Mouse (Mus musculus) Patski (cell line): ENCODE results near the gene Slc29a4. TPM values are rescaled to one million over a fixed set of nuclear protein-coding genes. Genes with fewer than 3 reads are reported as not detected.

Experiments
- ATAC-seq: fragments of 100-300 bp; one replicate; pipeline ENCODE4 v1.8.0; 2021
- CTCF ChIA-PET: fragments of 350-600 bp; sonication (Branson Sonifier 250); formaldehyde crosslinking; loops from one replicate; lab custom pipeline; 2022; ENCODE audit warnings: inconsistent platforms; lab: Charles Lee
- POLR2A ChIA-PET: fragments of 350-600 bp; sonication (Branson Sonifier 250); formaldehyde crosslinking; loops from one replicate; lab custom pipeline; 2022; ENCODE audit warnings: antibody characterized with exemption, inconsistent platforms; lab: Charles Lee
- DNase-seq: peaks from one replicate; pipeline ENCODE4 v3.0.0-alpha.2; 2011; ENCODE audit warnings: low read depth, low spot score
- H3K27me3 ChIP-seq: fragments of 371-371 bp; one replicate; pipeline ENCODE4 v1.5.1; 2021
- CTCF ChIP-seq: fragments of 100-300 bp; IDR thresholded peaks from one replicate; pipeline ENCODE4 v1.5.1; 2021
- in situ Hi-C: fragments of 300-500 bp; cut with MboI; formaldehyde crosslinking; loops from 3 replicates; pipeline ENCODE4 v1.11.1; 2018; ENCODE audit warnings: low pct_unique_long_range_greater_than_20kb, mixed read lengths
- polyA plus RNA-seq: library from polyadenylated mRNA; unstranded; gene quantifications from one replicate; pipeline ENCODE4 v1.2.3, GENCODE M21; 2021

The Slc29a4 gene
- 0.05 TPM for polyA plus RNA-seq

DNA sequence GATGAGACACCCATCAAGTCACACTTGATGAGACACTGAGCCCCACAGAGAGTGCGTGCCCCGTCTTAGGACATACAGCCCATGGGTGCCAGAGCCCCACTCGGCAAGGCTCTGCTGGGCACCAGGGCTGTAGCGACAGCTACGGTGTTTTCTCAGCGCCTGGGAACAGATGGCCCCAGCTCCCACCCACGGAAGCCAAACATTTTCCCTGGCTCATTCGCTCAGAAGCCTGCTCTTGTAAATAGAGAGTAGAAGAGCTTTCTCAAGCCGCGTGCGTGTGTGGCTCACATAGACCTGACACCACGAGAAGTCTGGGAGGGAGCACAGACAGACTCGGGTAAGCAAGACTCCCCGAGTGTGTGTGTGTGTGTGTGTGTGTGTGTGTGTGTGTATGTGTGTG is at the start of gene Slc29a4:
Gene Slc29a4 (plus strand): TSS at position 265 of the 400 bp plus-strand sequence.
- ATAC-seq (no peak), DNase-seq (no peak)
- CTCF ChIA-PET: no interaction called here
- no peak for TF ChIP-seq CTCF
- POLR2A ChIA-PET: no interaction called here
- in situ Hi-C loops: no loop called here
- no peaks in the 10 kb centered on the region for H3K27me3 ChIP-seq

DNA sequence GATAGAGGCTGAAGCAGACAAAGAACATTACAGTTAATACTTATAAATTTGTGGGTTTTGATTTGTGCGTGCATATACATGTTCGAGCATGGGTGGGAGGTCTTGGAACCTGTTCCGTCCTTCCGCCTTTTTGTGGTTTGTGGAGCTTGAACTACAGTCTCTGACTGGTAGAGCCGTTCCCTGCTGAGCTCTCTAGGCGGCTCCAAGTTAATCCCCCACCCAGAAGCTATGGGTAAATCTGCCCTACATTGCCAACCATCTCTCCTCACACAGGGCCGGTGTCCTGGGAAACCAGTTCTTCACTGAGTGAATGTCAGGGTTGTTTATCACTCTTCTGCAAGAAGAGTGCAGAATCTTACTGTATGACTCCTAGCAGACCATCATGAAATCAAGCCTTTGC is 44.1 kb upstream of the Slc29a4 start:
- H3K27me3 ChIP-seq: no peaks in the 10 kb centered on the region
- in situ Hi-C loops: no loop called here
- ChIA-PET CTCF (interaction anchor here (1.2 kb wide), 1 partner anchor 37 kb away, joined by 3 read pairs; no protein-coding TSS in a partner anchor), POLR2A (no interaction called here)
- ATAC-seq (no peak), DNase-seq (no peak)
- no peak for TF ChIP-seq CTCF

DNA sequence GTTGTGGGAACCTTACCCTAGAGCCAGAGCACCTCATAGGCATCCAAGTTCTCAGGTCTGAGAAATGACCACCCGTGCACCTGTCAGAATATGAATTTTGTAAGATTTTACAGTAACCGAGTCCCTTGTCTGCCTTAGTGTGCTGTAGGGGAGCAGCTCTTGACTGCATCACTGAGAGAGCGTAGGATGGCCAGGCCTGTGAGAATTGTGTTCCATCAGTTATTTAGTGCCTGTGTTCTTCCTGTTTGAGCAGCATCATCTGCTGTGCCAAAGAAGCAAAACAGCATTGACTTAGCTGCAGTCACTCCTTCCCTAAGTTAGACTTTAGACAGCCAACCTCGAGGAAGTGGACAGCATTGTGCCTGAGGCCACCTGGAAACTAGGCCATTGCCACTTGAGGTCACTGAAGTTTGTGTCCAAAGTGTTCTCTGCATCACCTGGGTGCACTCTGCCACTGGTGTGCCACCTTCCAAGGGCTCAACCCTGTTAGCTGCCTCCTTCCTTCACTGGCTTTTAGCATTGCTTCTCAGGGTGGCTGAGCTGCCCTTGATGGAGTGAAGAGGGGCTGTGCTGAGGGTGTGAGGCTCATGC is 42.8 kb upstream of the Slc29a4 start:
- DNase-seq (no peak), ATAC-seq (no peak)
- no peak for TF ChIP-seq CTCF
- POLR2A ChIA-PET: no interaction called here
- CTCF ChIA-PET: interaction anchor here (1.2 to 1.7 kb wide), 3 partner anchors 36 to 99 kb away, joined by 3 to 5 read pairs (median 3); no protein-coding TSS in a partner anchor
- in situ Hi-C loops: no loop called here
- H3K27me3 ChIP-seq: no peaks in the 10 kb centered on the region

DNA sequence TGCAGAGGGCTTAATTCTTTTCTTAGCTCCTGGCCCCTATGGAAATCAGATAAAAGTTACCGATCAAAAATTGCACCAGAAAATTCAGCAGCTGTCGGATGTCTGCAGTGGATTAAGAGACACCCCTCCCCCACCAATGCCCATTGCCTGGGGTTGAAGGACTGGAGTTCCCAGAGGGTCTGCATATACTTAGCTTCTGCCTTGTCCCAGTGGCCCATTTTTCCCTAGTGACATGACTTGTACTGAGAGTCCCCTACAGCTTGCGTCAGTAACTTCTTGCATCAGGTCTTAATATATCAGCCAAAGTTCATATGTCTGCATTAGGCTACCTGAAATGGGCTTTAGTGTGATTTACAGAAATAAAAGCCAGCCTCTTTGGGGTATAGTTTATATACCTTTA is 41.9 kb upstream of the Slc29a4 start:
- ChIA-PET POLR2A (no interaction called here), CTCF (interaction anchor here (1.0 to 1.7 kb wide), 4 partner anchors 13 to 100 kb away, joined by 3 to 5 read pairs (median 4); no protein-coding TSS in a partner anchor)
- H3K27me3 ChIP-seq: no peaks in the 10 kb centered on the region
- no peak for TF ChIP-seq CTCF
- ATAC-seq (no peak), DNase-seq (no peak)
- in situ Hi-C loops: no loop called here

DNA sequence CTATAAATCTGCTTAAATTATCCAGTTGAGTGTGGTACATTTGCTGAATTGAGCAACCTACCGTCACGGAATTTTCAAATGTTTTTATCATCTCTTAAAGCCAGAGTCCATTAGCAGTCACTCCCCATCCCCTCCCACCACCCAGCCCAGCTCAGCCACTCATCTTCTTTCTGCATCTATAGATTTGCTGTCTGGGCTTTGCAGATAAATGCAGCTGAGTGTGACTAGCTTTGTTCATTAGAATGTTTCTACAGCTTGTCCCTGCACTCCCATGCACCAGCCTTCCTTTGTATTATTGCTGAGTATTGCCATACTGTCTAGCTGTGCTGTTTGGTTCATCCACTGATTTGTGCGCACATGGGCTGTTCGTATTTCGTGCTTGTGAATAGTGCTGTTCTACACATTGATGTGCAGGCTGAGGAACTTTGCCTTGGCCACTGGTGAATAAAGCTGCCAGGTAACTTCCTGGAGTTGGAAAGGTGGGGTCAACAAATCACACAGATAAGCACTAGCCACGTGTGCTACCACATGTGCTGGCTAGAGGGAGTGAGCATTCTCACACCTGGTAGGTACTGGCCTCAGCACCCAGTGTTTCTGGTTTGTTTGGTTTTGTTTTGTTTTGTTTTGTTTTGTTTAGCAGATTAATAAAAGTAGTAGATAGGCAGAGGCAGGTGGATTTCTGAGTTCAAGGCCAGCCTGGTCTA is 41.4 kb upstream of the Slc29a4 start:
- CTCF ChIA-PET: interaction anchor here (1.0 to 1.7 kb wide), 4 partner anchors 13 to 101 kb away, joined by 3 to 5 read pairs (median 4); no protein-coding TSS in a partner anchor
- POLR2A ChIA-PET: no interaction called here

DNA sequence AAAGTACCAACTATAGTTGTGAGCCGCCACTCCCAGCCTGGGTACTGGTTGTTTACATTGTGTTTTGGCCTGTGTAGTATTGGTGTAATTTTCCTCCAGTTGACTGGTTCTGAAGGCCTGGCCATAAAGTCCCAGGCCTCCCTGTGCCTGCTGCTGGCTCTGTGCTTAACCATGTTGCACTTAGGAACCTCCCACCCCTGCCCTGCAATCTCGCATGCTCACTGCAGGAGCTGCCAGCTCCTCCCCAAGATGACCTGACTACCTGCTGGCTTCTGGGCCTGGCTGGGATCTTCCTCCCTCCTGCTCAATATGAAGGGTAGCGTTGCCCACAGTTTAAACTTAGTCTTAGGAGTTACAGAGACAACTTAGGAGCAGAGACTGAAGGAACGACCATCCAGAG is 40.0 kb upstream of the Slc29a4 start:
- CTCF ChIA-PET: no interaction called here
- no peaks in the 10 kb centered on the region for H3K27me3 ChIP-seq
- POLR2A ChIA-PET: no interaction called here
- ATAC-seq: no peak
- in situ Hi-C loops: no loop called here
- TF ChIP-seq CTCF: no peak
- DNase-seq: no peak

More for the DNA sequence above, 41.4 kb upstream of the Slc29a4 start:
- no peaks in the 10 kb centered on the region for H3K27me3 ChIP-seq
- in situ Hi-C loops: no loop called here
- no peak for TF ChIP-seq CTCF
- DNase-seq (no peak), ATAC-seq (no peak)

DNA sequence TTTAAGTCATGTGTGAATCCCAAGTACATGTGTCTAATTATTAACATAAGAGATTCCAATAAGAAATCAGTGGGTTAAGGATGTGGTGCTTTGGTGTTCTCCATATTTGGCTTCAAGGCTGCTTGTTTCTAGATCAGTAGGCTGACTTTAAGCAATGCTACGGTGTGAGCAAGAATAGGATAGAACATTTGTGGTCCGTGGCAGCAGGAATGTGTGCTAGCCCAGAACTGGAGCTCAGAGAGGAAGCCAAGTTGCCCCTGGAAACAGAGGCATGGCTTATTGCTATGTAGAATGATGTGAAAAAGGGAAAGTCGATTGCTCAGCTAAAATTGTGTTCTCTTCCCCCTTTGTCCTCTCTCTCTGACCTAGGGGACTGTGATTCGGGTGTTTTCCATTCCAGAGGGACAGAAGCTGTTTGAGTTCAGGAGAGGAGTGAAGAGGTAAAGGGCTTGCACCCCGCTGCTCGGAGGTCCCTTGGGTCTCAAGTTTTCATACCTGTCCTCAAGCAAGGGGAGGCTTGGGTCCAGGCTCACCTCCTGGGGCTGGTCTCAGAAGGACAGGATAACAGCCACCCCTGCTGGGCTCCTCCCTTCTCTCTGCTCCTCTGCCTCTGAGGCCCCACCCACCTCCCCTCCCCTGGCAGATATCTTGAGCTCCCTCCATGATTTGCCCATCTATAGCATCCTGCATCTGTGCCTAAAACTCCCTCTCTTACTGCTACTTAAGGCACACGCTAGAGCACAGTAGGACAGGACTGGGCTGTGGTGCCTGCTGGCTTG is 31.5 kb upstream of the Slc29a4 start:
- ChIA-PET CTCF (interaction anchor here (1.3 kb wide), 1 partner anchor 12 kb away, joined by 3 read pairs; no protein-coding TSS in a partner anchor), POLR2A (no interaction called here)
- DNase-seq (no peak), ATAC-seq (no peak)
- no peaks in the 10 kb centered on the region for H3K27me3 ChIP-seq
- no peak for TF ChIP-seq CTCF
- in situ Hi-C loops: no loop called here

DNA sequence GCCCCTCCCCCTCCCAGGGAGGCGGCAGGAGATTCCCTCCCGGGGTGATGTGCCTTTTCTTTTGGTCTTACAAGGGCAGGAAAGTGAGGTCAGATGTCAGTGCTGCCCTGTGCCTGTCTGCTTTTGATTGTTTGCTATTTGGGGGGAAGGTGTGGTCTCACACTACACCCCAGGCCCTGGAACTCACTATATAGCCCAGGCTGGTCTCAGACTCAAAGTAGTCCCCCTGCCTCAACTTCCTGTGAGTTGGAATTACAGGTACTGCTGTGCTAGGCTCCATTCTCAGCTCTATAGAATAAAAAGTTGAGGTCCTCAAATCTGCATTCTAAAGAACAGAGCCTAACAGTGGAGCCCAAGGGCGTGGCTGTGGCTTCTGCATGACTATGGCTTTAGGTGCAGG is 24.4 kb upstream of the Slc29a4 start:
- in situ Hi-C loops: no loop called here

DNA sequence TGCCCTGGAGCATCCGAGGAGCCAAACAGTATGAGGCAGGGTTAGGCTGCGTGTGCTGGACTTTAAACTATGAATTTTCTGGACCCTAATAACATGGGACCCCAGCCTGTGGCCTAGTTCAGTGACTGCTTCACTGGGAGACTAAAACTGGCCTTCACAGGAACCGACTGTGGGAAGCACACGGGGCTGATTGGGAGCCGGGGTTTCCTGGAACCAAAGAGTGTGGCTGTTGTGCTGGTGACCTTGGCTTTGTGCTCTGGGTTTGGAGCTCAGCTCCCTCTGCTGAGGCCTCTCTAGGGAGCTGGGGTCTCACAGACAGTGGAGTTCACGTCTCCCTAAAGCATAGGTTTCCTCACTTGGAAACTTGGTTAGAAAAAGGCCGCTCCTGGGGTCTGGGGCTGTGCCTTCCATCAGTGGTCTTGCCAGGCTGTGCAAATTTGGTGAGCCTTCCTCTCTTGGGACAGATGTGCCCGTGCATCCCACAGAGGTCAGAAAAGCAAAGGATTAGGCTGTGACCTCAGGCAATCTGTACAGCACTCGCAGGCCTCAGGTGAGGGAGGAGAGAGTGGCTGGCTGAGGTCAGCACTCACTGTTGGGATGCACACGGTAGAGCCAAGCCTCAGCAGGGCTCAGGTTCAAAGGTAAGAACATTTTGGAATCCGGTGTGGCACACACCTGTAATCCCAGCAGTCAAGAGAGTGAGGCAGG is 23.6 kb upstream of the Slc29a4 start:
- H3K27me3 ChIP-seq: no peaks in the 10 kb centered on the region
- in situ Hi-C loops: no loop called here
- ATAC-seq: no peak
- TF ChIP-seq CTCF: no peak
- ChIA-PET CTCF (no interaction called here), POLR2A (no interaction called here)
- DNase-seq: no peak

More for the DNA sequence above, 24.4 kb upstream of the Slc29a4 start:
- ATAC-seq (no peak), DNase-seq (no peak)
- POLR2A ChIA-PET: no interaction called here
- TF ChIP-seq CTCF: no peak
- no peaks in the 10 kb centered on the region for H3K27me3 ChIP-seq
- CTCF ChIA-PET: no interaction called here

DNA sequence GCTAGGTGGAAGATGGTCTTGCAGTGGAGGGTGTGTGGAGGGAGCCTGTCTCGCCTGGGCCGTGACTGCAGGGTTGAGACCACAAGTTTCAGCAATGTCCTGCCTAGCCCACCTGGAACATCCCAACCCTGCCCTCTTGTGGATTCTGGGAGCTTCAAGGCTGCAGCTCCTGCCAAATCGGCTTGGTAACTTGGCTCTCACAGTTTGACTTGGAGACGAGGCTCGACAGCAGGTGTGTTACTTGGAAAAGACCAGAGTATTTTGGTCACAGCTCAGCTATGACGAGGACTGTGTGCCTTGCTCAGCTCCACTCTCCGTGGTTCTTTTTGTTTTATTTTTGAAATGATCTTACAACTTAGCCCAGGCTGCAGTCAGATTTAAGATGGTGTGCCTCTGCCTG is 22.6 kb upstream of the Slc29a4 start:
- ChIA-PET CTCF (interaction anchor here (0.8 to 1.0 kb wide), 2 partner anchors 10 to 209 kb away, joined by 3 read pairs; no protein-coding TSS in a partner anchor), POLR2A (no interaction called here)
- in situ Hi-C loops: loop anchor here (5.0 kb wide), 1 partner anchor 48 kb away; no protein-coding TSS in a partner anchor
- H3K27me3 ChIP-seq: no peaks in the 10 kb centered on the region
- no peak for TF ChIP-seq CTCF
- no peak for DNase-seq
- no peak for ATAC-seq
